Mouse (Mus musculus) embryonic facial prominence, embryonic 11.5 days (tissue): Measurements from ENCODE around the gene Hs3st1. TPM values are rescaled to one million over a fixed set of nuclear protein-coding genes. Genes with fewer than 3 reads are reported as not detected.
"Not testable (repeated sequence)": the region's sequence is repeated elsewhere in the genome, so short reads cannot be mapped to it uniquely, and the experiment has no call there.

Source experiments
- ATAC-seq: fragments of 200-750 bp; cut with Nextera tagmentation; replicated peaks from 2 replicates; pipeline ENCODE4 v1.8.0; 2017; ENCODE audit warnings: low read depth; ENCODE audit not compliant: insufficient number of reproducible peaks, low FRiP score, low TSS enrichment
- DNase-seq: peaks from one replicate; pipeline ENCODE4 v3.0.0-alpha.2; 2015; ENCODE audit warnings: low spot score
- H3K27ac ChIP-seq: fragments of 300-500 bp; sonication (generic); replicated peaks from 2 replicates; pipeline ENCODE4 v1.5.1; 2014; ENCODE audit warnings: mild to moderate bottlenecking, low read depth, low read length, control low read depth
- H3K27me3 ChIP-seq: fragments of 300-500 bp; sonication (generic); 2 replicates; pipeline ENCODE4 v1.6.1; 2014; ENCODE audit warnings: mild to moderate bottlenecking, low read length, moderate library complexity, mixed read lengths; ENCODE audit not compliant: control insufficient read depth, insufficient read depth
- H3K36me3 ChIP-seq: fragments of 300-500 bp; sonication (generic); replicated peaks from 2 replicates; pipeline ENCODE4 v1.6.1; 2014; ENCODE audit warnings: low read depth, mild to moderate bottlenecking, low read length, moderate library complexity, mixed read lengths; ENCODE audit not compliant: control insufficient read depth, insufficient read depth
- H3K4me1 ChIP-seq: fragments of 300-500 bp; sonication (generic); 2 replicates; pipeline ENCODE4 v1.6.1; 2014; ENCODE audit warnings: low read length, mixed read lengths; ENCODE audit not compliant: control insufficient read depth, insufficient read depth
- H3K4me2 ChIP-seq: fragments of 300-500 bp; sonication (generic); 2 replicates; pipeline ENCODE4 v1.6.1; 2014; ENCODE audit warnings: low read depth, mild to moderate bottlenecking, control low read depth, low read length, moderate library complexity
- H3K4me3 ChIP-seq: fragments of 300-500 bp; sonication (generic); 2 replicates; pipeline ENCODE4 v1.5.1; 2014; ENCODE audit warnings: low read depth, low read length, control low read depth
- H3K9ac ChIP-seq: fragments of 300-500 bp; sonication (generic); replicated peaks from 2 replicates; pipeline ENCODE4 v1.6.1; 2014; ENCODE audit warnings: mild to moderate bottlenecking, control low read depth, low read length
- H3K9me3 ChIP-seq: fragments of 300-500 bp; sonication (generic); replicated peaks from 2 replicates; pipeline ENCODE4 v1.6.1; 2016; ENCODE audit warnings: mild to moderate bottlenecking, low read length, inconsistent platforms, mixed read lengths; ENCODE audit not compliant: control insufficient read depth
- WGBS: fragments of 180-500 bp; shearing (Covaris S2); extraction: QIAGEN DNeasy Blood & Tissue Kit; methylation state at CpG from one replicate; pipeline ENCODE4 v1.1.7; 2014; 5-methylcytosine and 5-hydroxymethylcytosine counted together
- polyA plus RNA-seq: library from polyadenylated mRNA; unstranded; fragments of >200 nt; fragmentation: Nextera tagmentation; extraction: Ambion mirVana; gene quantifications from 2 replicates; pipeline ENCODE4 v1.2.1, GENCODE M21; 2014

Hs3st1 gene
- 6.8 and 8.6 TPM in 2 replicates for polyA plus RNA-seq

GRCm38 (mm10) chr5:39755375-39755774 is at the start of gene Hs3st1:
TSS of gene Hs3st1 (minus strand) at chr5:39755475.
- H3K36me3 ChIP-seq, ATAC-seq, H3K9ac ChIP-seq, H3K27ac ChIP-seq, DNase-seq, H3K4me1 ChIP-seq, H3K27me3 ChIP-seq, H3K9me3 ChIP-seq, H3K4me3 ChIP-seq, H3K4me2 ChIP-seq: not testable (repeated sequence)
- WGBS, result 92% methylated on average over 15 of the region's 15 CpGs

GRCm38 (mm10) chr5:39804663-39805062 is 49.4 kb upstream of the Hs3st1 start:
- ATAC-seq (no peak), DNase-seq (no peak)
- 89% methylated on average over 5 of the region's 5 CpGs for WGBS
- Histone ChIP-seq H3K9me3 (no peaks in the 10 kb centered on the region), H3K27ac (no peak overlapping the region), H3K4me2 (no peak overlapping the region), H3K4me3 (no peak overlapping the region), H3K4me1 (no peaks in the 10 kb centered on the region), H3K36me3 (no peaks in the 10 kb centered on the region), H3K9ac (no peak overlapping the region), H3K27me3 (no peaks in the 10 kb centered on the region)

DNA sequence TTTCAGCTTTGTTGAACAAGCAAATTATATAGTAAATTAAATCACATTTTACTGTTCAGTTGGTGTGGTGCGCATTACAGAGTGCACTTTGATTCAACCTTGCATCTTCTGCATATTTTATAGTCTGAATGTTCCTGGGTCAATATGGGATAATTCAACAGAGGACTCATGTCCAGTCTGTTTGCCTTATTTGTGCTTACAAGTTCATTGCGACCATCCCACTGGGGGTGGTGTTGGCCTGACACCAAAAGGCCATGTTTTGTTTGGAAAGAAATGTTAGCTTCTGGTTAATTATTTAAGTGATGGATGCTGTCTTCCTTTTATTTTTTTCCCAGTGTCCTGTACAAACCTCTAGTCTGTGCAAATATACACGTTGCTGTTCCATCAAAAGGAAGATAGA is 48.7 kb upstream of the Hs3st1 start:
- WGBS, result 85% methylated on average over 3 of the region's 3 CpGs
- Histone ChIP-seq H3K4me3 (no peak overlapping the region), H3K9ac (no peak overlapping the region), H3K36me3 (no peaks in the 10 kb centered on the region), H3K4me1 (no peaks in the 10 kb centered on the region), H3K27me3 (no peaks in the 10 kb centered on the region), H3K9me3 (no peaks in the 10 kb centered on the region), H3K27ac (no peak overlapping the region), H3K4me2 (no peak overlapping the region)
- no peak for DNase-seq
- ATAC-seq, result no peak

- H3K27ac ChIP-seq, result no peak overlapping the region
- ATAC-seq (no peak), DNase-seq (no peak)
- no peaks in the 10 kb centered on the region for H3K36me3 ChIP-seq
- no peaks in the 10 kb centered on the region for H3K27me3 ChIP-seq
- H3K4me2 ChIP-seq, result no peak overlapping the region
- H3K4me3 ChIP-seq, result no peak overlapping the region
- H3K4me1 ChIP-seq, result no peaks in the 10 kb centered on the region
- no peaks in the 10 kb centered on the region for H3K9me3 ChIP-seq
- no peak overlapping the region for H3K9ac ChIP-seq
- 75% methylated on average over 3 of the region's 3 CpGs for WGBS
Observed at GRCm38 (mm10) chr5:39803457-39803856, 48.2 kb upstream of the Hs3st1 start.

GRCm38 (mm10) chr5:39802110-39802509 is 46.8 kb upstream of the Hs3st1 start:
- H3K27ac ChIP-seq, result no peak overlapping the region
- ATAC-seq (no peak), DNase-seq (no peak)
- H3K9ac ChIP-seq, result no peak overlapping the region
- H3K36me3 ChIP-seq, result no peaks in the 10 kb centered on the region
- H3K4me3 ChIP-seq, result no peak overlapping the region
- H3K4me1 ChIP-seq, result no peaks in the 10 kb centered on the region
- H3K4me2 ChIP-seq, result no peak overlapping the region
- no peaks in the 10 kb centered on the region for H3K9me3 ChIP-seq
- WGBS, result 74% methylated on average over 3 of the region's 3 CpGs
- no peaks in the 10 kb centered on the region for H3K27me3 ChIP-seq

GRCm38 (mm10) chr5:39777094-39777710 is 21.9 kb upstream of the Hs3st1 start:
- Histone ChIP-seq H3K27me3 (no peaks in the 10 kb centered on the region), H3K4me1 (no peaks in the 10 kb centered on the region), H3K4me2 (no peak overlapping the region), H3K9me3 (no peaks in the 10 kb centered on the region), H3K27ac (no peak overlapping the region), H3K4me3 (no peak overlapping the region), H3K36me3 (no peaks in the 10 kb centered on the region), H3K9ac (no peak overlapping the region)
- WGBS, result 88% methylated on average over 7 of the region's 7 CpGs
- no peak for ATAC-seq
- no peak for DNase-seq

GRCm38 (mm10) chr5:39771680-39772348 is 16.5 kb upstream of the Hs3st1 start:
- no peaks in the 10 kb centered on the region for H3K4me1 ChIP-seq
- no peak overlapping the region for H3K9ac ChIP-seq
- H3K27ac ChIP-seq, result no peak overlapping the region
- ATAC-seq (no peak; the same call in 1 of the 2 replicates), DNase-seq (peak; percentile 7)
- WGBS, result 78% methylated on average over 5 of the region's 5 CpGs
- no peak overlapping the region for H3K4me3 ChIP-seq
- no peaks in the 10 kb centered on the region for H3K9me3 ChIP-seq
- no peaks in the 10 kb centered on the region for H3K27me3 ChIP-seq
- H3K4me2 ChIP-seq, result no peak overlapping the region
- no peaks in the 10 kb centered on the region for H3K36me3 ChIP-seq

DNA sequence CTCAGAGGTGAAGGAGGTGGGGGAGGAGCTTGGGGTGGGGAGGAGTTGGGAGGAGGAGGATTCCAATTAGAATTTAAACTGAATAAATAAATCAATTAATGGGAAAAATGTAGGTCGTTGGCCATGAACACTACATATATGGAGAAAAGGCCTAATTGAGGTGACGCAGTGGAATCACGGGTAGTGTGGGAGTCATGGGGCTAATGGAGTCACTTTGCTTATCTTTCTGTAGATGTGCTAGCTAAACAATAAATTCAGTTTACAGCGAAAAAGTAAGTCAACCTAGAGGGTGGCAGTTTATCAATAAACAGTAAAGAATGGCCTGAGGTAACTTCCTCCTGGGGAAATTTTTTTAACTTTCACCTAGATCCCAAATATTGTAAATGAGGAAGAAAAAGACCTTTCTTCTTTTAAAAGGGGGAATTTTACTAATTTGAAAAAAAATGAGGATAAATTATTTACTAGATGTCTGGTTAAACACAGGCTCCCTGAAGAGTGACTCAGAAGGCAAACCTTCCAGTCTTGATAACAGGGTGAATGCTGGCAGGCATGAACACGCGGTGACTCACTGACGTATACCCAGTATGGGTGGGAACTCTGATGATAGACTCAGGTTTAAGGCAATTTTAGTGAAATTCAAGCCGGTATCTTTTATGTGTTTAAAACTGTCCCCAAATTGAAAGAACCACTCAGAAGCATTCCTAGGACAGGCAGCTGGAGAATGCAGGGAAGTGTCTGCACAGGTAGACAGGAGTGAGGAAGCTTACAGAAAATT is 6.6 kb upstream of the Hs3st1 start:
- H3K36me3 ChIP-seq, result no peaks in the 10 kb centered on the region
- no peaks in the 10 kb centered on the region for H3K9me3 ChIP-seq
- H3K9ac ChIP-seq, result no peak overlapping the region
- H3K4me1 ChIP-seq, result no peaks in the 10 kb centered on the region
- H3K27ac ChIP-seq, result no peak overlapping the region
- H3K4me2 ChIP-seq, result no peak overlapping the region
- ATAC-seq, result no peak
- no peaks in the 10 kb centered on the region for H3K27me3 ChIP-seq
- WGBS, result 85% methylated on average over 8 of the region's 8 CpGs
- DNase-seq, result no peak
- H3K4me3 ChIP-seq, result no peak overlapping the region
